Mouse (Mus musculus) olfactory bulb, adult 2 months (tissue): Measurements from ENCODE around the gene Fam69a. TPM values are rescaled to one million over a fixed set of nuclear protein-coding genes. Genes with fewer than 3 reads are reported as not detected.

Experiments used
- H3K27ac ChIP-seq: fragments of 200-500 bp; 2 replicates; pipeline ENCODE4 v1.5.1; 2012; ENCODE audit warnings: low read depth, low read length; ENCODE audit not compliant: insufficient read depth
- H3K4me1 ChIP-seq: fragments of 200-500 bp; 2 replicates; pipeline ENCODE4 v1.6.1; 2012; ENCODE audit warnings: low read length; ENCODE audit not compliant: control insufficient read depth, insufficient read depth
- H3K4me3 ChIP-seq: fragments of 200-500 bp; 2 replicates; pipeline ENCODE4 v1.5.1; 2012; ENCODE audit warnings: mild to moderate bottlenecking, low read depth, low read length, moderate library complexity; ENCODE audit not compliant: insufficient read depth
- CTCF ChIP-seq: fragments of 200-500 bp; IDR thresholded peaks from 2 replicates; pipeline ENCODE4 v1.5.1; 2012; ENCODE audit warnings: low read depth, mild to moderate bottlenecking, low read length, moderate library complexity; ENCODE audit not compliant: insufficient read depth
- POLR2A ChIP-seq: fragments of 200-500 bp; IDR thresholded peaks from 2 replicates; pipeline ENCODE4 v1.6.1; 2012; ENCODE audit warnings: mild to moderate bottlenecking, low read depth, low read length, moderate library complexity; ENCODE audit not compliant: insufficient read depth
- WGBS: fragments of 180-500 bp; shearing (Covaris S2); methylation state at CpG from one replicate; pipeline ENCODE4 v1.1.7; 2018; 5-methylcytosine and 5-hydroxymethylcytosine counted together
- polyA plus RNA-seq: library from polyadenylated mRNA; stranded (reverse); fragments of >200 nt; gene quantifications from 2 replicates; pipeline ENCODE4 v1.2.4, GENCODE M21; 2012; ENCODE audit warnings: low replicate concordance; ENCODE audit not compliant: missing spikeins, insufficient read depth, insufficient read length

The Fam69a gene
- polyA plus RNA-seq, 1 experiment = not detected

DNA sequence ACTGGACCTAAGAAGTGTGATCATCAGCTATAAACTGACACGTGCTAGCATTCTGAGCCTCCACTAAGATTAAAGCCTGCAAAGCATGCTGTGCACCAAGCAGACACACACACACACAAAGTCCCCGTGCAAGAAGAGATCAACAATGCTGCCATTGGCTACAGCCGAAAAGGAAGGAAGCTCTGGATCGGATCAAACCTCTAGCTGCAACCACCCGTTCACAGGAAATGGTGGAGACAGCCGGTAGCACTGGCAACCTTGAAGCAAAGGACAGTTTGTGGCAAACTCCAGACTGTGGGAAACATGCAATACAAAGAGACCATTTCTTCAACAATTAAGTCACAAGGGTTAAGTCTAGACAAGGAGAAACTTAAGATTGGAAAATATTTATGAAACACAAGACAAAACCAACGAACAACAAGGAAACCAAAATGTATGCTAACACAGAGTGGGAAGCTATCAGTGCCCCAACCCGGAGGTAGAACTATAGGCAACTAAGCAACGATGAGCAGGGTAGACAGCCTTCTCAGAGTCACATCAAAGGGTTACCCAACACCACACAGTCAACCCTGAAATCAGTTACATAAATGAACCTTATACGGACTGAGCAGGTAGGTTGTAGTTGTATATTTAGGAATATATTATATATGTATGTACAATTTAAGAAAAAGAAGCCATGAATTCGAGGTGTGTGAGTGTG is 60.2 kb downstream of the Fam69a start:
- TF ChIP-seq POLR2A (no peak), CTCF (no peak)
- Histone ChIP-seq H3K27ac (no peak overlapping the region), H3K4me1 (peaks cover 2% of the 10 kb centered on the region; the same call in 1 of the 2 replicates), H3K4me3 (no peak overlapping the region)
- WGBS = 84% methylated on average over 11 of the region's 11 CpGs

DNA sequence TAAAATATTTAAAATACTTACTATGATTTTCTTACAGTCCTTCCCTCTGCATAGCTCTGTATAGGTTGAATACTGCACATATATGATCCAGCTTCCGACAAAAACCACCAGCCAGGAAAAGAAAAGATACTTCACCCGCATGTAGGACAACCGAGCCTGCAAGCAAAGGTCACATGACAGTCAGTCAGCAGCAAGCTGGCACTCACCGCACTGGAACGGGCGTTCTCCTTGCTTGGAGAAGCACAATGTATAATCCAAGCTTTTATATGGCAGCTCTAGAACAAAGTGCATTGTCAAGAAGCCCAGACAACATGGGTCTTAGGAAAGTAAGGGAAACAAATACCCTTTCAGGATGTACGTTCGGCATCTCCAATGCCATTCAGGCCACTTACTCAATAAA is 62.3 kb downstream of the Fam69a start:
- 61% methylated on average over 8 of the region's 8 CpGs for WGBS
- H3K27ac ChIP-seq = no peak overlapping the region
- TF ChIP-seq CTCF (no peak), POLR2A (no peak)
- H3K4me1 ChIP-seq = peaks cover 2% of the 10 kb centered on the region; the same call in 1 of the 2 replicates
- no peak overlapping the region for H3K4me3 ChIP-seq

DNA sequence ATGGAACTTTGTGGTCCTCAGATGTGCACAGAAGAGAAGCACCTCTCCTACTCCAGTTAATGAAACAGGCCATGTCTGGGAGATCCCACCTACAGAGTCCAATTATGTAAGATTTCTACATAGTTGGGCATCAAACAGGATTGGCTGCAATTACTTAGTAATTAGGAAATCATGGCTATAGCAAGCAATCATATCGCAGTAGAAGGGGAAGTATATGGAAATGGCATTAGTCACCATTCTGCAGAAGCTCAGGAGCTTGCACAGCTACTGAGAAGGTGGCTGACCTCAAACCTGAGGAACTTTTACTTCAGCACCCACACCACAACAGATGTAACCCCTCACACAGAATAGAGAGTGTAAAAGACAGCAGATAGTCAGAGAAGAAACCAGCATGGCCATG is 64.0 kb downstream of the Fam69a start:
- Histone ChIP-seq H3K4me3 (no peak overlapping the region), H3K4me1 (peaks cover 2% of the 10 kb centered on the region; the same call in 1 of the 2 replicates), H3K27ac (no peak overlapping the region)
- WGBS = 61% methylated on average over 1 of the region's 1 CpGs
- TF ChIP-seq CTCF (no peak), POLR2A (no peak)

DNA sequence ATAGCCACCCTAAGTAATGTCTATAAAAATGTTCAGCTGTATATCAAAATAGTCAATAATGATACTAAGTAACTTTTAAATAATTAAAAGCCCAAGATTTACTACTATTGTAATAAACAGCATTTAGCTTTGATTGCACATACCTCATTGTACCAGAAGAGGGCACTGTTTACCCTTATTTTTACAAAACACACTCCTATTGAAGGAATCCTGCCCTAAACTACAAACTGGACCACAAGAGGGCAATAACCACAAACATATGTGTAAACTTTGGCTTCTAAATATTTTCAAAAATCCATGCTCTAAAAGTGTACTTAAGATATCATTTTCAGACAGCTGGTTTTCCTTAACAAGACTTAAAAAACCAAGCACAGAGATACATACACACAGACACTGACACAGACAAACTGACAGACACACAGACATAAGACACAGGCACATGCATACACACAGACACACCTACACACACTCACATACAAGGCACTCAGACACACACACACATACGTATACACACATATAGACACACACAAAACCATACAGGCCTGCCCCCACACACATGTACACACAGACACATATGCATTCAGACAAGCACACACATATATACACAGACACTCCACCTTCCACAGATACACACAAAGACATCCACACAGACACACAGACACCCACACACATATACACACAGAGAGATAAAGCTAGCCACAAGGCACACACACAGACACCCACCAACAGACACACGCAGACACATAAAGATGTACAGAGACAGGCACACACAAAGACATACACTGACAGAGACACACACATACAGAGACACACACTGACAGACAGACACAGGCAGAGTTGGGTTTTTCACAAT is 65.3 kb downstream of the Fam69a start:
- WGBS = 72% methylated on average over 2 of the region's 2 CpGs
- H3K27ac ChIP-seq = no peak overlapping the region
- peaks cover 2% of the 10 kb centered on the region; the same call in 1 of the 2 replicates for H3K4me1 ChIP-seq
- no peak for TF ChIP-seq POLR2A
- no peak for TF ChIP-seq CTCF
- H3K4me3 ChIP-seq = no peak overlapping the region

DNA sequence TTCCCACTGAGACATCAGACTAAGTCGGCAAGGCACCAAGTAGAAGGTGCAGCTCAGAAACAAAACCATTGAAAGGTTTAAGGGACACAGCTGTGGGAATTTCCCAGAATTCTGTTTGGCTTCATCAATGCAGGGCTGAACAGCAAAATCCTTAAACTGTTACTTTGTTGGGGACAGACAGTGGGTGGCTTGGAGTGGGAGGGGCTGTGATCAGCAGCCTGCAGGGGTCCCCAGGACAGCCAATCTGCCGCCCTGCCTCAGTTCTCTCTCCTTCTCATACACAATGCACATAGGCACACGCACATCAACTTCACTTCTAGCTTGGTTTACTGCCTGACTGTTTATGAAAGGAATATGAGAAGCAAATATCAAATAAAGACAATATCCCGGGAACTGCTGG is 71.6 kb downstream of the Fam69a start:
- H3K4me3 ChIP-seq = no peak overlapping the region
- WGBS = 40% methylated on average over 4 of the region's 4 CpGs
- TF ChIP-seq CTCF (no peak), POLR2A (no peak)
- peaks cover 2% of the 10 kb centered on the region; the same call in 1 of the 2 replicates for H3K4me1 ChIP-seq
- H3K27ac ChIP-seq = no peak overlapping the region

DNA sequence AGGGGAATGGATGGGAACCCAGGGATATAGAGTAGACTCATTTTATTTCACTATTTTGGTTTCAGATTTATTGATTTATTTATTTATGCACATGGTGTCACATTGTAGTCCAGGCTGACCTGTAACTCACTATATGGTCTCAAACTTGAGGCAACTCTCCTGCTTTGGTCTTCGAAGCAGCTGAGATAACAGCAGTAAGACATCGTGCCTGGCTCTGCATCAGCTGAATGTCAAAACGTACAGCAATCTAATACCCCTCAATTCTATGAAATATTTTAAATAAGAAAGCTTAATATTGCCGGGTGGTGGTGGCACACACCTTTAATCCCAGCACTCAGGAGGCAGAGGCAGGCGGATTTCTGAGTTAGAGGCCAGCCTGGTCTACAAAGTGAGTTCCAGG is 75.9 kb downstream of the Fam69a start:
- H3K27ac ChIP-seq = no peak overlapping the region
- WGBS = 92% methylated on average over 5 of the region's 5 CpGs
- TF ChIP-seq POLR2A = no peak
- peaks cover 2% of the 10 kb centered on the region; the same call in 1 of the 2 replicates for H3K4me1 ChIP-seq
- no peak overlapping the region for H3K4me3 ChIP-seq

DNA sequence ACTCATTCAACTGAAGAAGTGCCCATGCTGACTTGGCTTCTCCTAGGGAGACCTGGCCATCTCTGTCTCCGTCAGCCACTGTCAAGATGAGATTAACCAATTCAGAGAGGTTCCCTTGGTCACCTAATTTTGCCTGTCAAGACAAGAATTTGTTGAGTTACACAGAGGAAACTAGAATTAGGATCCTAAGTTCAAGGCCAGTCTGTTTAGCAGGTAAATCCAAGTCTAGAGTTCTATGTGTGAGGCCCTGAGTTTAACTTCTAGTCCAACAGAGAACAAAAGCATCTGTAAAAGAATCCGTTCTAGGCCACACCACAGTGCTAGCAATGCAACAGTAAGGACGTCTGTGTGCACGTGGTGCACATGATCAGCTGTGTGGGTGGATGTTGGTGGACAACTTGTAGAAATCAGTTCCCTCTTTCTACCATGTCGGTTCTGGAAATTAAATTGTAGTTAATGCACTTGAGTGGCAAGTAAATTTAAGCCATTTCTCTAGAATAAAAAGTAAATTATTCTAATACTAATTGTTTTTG is 76.7 kb downstream of the Fam69a start:
- WGBS = 55% methylated on average over 5 of the region's 5 CpGs
- H3K4me3 ChIP-seq = no peak overlapping the region
- TF ChIP-seq CTCF (no peak), POLR2A (no peak)
- H3K4me1 ChIP-seq = no peaks in the 10 kb centered on the region
- H3K27ac ChIP-seq = no peak overlapping the region

DNA sequence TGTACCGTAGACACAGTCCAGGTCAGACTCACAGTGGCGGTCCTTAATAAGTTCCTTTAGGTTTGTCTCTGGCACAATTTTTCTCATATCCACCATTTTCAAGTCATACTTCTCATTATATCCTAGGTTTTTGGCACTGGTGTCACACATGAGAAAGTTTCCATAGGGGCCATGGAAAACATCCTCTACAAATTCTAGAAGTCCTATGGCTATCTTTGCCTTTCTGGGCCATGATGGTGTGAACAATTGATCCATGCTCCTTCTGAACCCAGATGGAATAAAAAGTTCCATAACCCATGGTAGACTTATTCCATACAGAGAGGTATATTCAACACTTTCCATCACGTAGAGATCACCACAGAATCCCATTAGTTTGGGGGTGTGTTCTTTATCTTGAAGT is 77.2 kb downstream of the Fam69a start:
- TF ChIP-seq POLR2A (no peak), CTCF (no peak)
- Histone ChIP-seq H3K27ac (no peak overlapping the region), H3K4me1 (no peaks in the 10 kb centered on the region), H3K4me3 (no peak overlapping the region)
- WGBS = 84% methylated on average over 3 of the region's 3 CpGs

DNA sequence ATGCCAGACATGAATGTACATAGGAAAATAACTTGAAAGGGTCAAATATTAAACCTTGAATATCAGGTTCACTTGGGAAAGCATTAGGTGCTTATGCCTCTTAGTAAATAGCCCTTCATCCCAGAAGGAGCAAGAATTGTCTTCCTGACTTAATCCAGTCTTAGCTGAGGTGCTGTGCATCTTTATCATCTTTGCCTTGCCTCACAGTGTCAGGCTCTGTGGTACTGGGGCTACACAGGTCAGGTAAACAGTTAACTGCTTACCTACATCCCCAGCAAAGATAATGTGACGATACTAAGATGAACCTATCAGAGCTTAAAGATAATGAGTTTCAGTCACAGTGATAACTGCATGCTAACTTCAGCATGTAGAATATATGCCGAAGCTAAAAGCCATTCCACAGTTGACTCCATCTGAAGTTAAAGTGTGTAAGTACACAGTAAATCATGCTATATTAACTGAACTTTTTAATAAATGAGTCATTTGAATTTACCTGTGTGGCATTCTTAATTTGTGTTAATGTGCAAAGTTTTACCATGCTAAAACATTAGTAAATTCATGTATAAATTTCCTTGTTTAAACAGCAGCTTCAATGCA is 78.3 kb downstream of the Fam69a start:
- TF ChIP-seq CTCF (no peak), POLR2A (no peak)
- Histone ChIP-seq H3K4me1 (no peaks in the 10 kb centered on the region), H3K4me3 (no peak overlapping the region), H3K27ac (no peak overlapping the region)
- 84% methylated on average over 2 of the region's 2 CpGs for WGBS

DNA sequence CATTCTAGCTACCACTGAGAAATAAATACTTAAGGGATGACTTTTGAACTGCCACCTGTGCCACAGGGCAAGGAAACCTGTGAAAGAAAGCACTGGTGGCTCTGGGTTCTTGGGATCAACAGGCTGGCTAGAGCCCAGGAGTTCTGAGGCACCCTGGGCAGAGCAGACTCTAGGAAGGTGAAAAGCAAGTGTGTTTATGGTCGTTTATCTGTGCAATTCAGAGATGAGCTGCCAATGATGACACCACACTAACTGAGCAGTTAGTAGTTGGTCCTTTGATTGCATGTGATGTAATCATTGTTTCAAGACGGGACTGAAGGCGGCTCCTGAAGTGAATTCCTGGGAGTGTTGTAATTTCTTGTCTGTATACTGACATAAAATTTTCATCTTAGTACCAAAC is 82.6 kb downstream of the Fam69a start:
- H3K27ac ChIP-seq = no peak overlapping the region
- H3K4me3 ChIP-seq = no peak overlapping the region
- WGBS = 70% methylated on average over 3 of the region's 3 CpGs
- H3K4me1 ChIP-seq = no peaks in the 10 kb centered on the region
- TF ChIP-seq CTCF = no peak
- TF ChIP-seq POLR2A = no peak
